10 mouse cellular contexts compared by ENCODE assay signal in genomic region chr2:148706409-148707201, GRCm38 (mm10). TPM values are rescaled to one million over a fixed set of nuclear protein-coding genes. Genes with fewer than 3 reads are reported as not detected.
DNase-seq lines count a peak whose midpoint lies in the region; ATAC-seq lines count a peak whose summit lies in the region.
"Had no signal": no experiment of that assay in that cellular context is flagged by ENCODE, and none has a peak within 500 bp of the region (broad histone marks: within the 10 kb centered on the region; RNA-seq: fewer than 3 reads in every experiment).

No protein-coding gene starts in this region.

- intact Hi-C loops in heart, postnatal 36 days (cut with DNase I), result no loop called here

- H3K4me1 ChIP-seq in liver, embryonic 12.5 days, result no peaks in the 10 kb centered on the region
- H3K4me1 ChIP-seq in hindbrain, embryonic 13.5 days (replicated peaks), result no peaks in the 10 kb centered on the region

- H3K4me2 ChIP-seq in liver, embryonic 12.5 days, result no peak overlapping the region
- no peak overlapping the region for H3K4me2 ChIP-seq in hindbrain, embryonic 13.5 days

- H3K9ac ChIP-seq in liver, embryonic 12.5 days, result no peak overlapping the region
- no peak overlapping the region for H3K9ac ChIP-seq in hindbrain, embryonic 13.5 days

- DNase-seq in liver (no peak), adipocyte (ENCODE audit: low spot score) (peak; percentile 61)
- DNase-seq in naive thymus-derived CD4-positive, alpha-beta T cell, adult 2 months (ENCODE audit: low read depth), result peak; percentile 43
- no peak for DNase-seq in adrenal gland, postnatal 25 days
- DNase-seq in layer of hippocampus, postnatal 36 days, result no peak
- no peak for DNase-seq in heart, postnatal 36 days

- 0 out of 2 replicates have a peak, but pooled peaks have one; percentile 10 for ATAC-seq in liver, embryonic 12.5 days
- peak; percentile 77 for ATAC-seq in hindbrain, embryonic 13.5 days (ENCODE audit: low FRiP score)

- 72% methylated on average over 15 of the region's 15 CpGs for WGBS in liver, embryonic 12.5 days (ENCODE audit: insufficient replicate concordance)
- 75% methylated on average over 15 of the region's 15 CpGs for whole genome bisulfite sequencing in hindbrain, embryonic 13.5 days

- no peak overlapping the region for H3K4me3 ChIP-seq in liver, embryonic 12.5 days
- no peak overlapping the region for H3K4me3 ChIP-seq in hindbrain, embryonic 13.5 days
- H3K4me3 ChIP-seq: erythroblast, embryonic 14.5 days had no signal

- no peaks in the 10 kb centered on the region for H3K36me3 ChIP-seq in liver, embryonic 12.5 days
- peaks cover 43% of the 10 kb centered on the region for H3K36me3 ChIP-seq in hindbrain, embryonic 13.5 days

- H3K27ac ChIP-seq in liver, embryonic 12.5 days, result no peak overlapping the region
- H3K27ac ChIP-seq in hindbrain, embryonic 13.5 days, result no peak overlapping the region

- H3K9me3 ChIP-seq in liver, embryonic 12.5 days (replicated peaks), result no peaks in the 10 kb centered on the region
- H3K9me3 ChIP-seq in hindbrain, embryonic 13.5 days, result no peaks in the 10 kb centered on the region

- H3K27me3 ChIP-seq in liver, embryonic 12.5 days (replicated peaks), result no peaks in the 10 kb centered on the region
- H3K27me3 ChIP-seq in hindbrain, embryonic 13.5 days, result no peaks in the 10 kb centered on the region

RNA-seq across cellular contexts. Expression of gene Napb, which starts 25.7 kb away (rescaled TPM):
- polyA plus RNA-seq in liver, embryonic 12.5 days (2016; fragmentation: Nextera tagmentation; extraction: Ambion mirVana), result 0.56 and 0.62 TPM in 2 replicates
- 44.2 and 49.1 TPM in 2 replicates for polyA plus RNA-seq in hindbrain, embryonic 13.5 days (2015; fragmentation: Nextera tagmentation; extraction: Ambion mirVana)
- 6.6 and 8.7 TPM in 2 replicates for total RNA-seq in adrenal gland, postnatal 25 days (2021)
- total RNA-seq in layer of hippocampus, postnatal 36 days (2021), result 100 to 1,000 TPM; 295 to 320 TPM
- total RNA-seq in heart, postnatal 36 days (2021), result 1 to 10 TPM; 1.1 to 1.2 TPM
- polyA plus RNA-seq: erythroblast, embryonic 14.5 days had no signal

RNA-seq across cellular contexts. Expression of gene Gzf1, which starts 25.8 kb away (rescaled TPM):
- 9.4 and 10.1 TPM in 2 replicates for polyA plus RNA-seq in liver, embryonic 12.5 days (2016; fragmentation: Nextera tagmentation; extraction: Ambion mirVana)
- polyA plus RNA-seq in hindbrain, embryonic 13.5 days (2015; fragmentation: Nextera tagmentation; extraction: Ambion mirVana), result 14.8 and 14.9 TPM in 2 replicates
- total RNA-seq in adrenal gland, postnatal 25 days (2021), result 28.8 and 36.0 TPM in 2 replicates
- 10 to 100 TPM; 32.5 to 33.2 TPM for total RNA-seq in layer of hippocampus, postnatal 36 days (2021)
- 10 to 100 TPM; 23.0 to 26.3 TPM for total RNA-seq in heart, postnatal 36 days (2021)

RNA-seq across cellular contexts. Expression of gene Nxt1, which starts 34.2 kb away (rescaled TPM):
- 72.2 TPM in 2 replicates for polyA plus RNA-seq in liver, embryonic 12.5 days (2016; fragmentation: Nextera tagmentation; extraction: Ambion mirVana)
- polyA plus RNA-seq in hindbrain, embryonic 13.5 days (2015; fragmentation: Nextera tagmentation; extraction: Ambion mirVana), result 53.0 and 53.3 TPM in 2 replicates
- 22.6 and 25.7 TPM in 2 replicates for total RNA-seq in adrenal gland, postnatal 25 days (2021)
- total RNA-seq in layer of hippocampus, postnatal 36 days (2021), result 10 to 100 TPM; 11.0 to 12.6 TPM
- 10 to 100 TPM in 1 of 2 experiments, 1 to 10 TPM in 1; 7.1 to 10.2 TPM for total RNA-seq in heart, postnatal 36 days (2021)

RNA-seq across cellular contexts. Expression of gene Cstl1, which starts 43.6 kb away (rescaled TPM):
- not detected in 2 replicates for polyA plus RNA-seq in liver, embryonic 12.5 days (2016; fragmentation: Nextera tagmentation; extraction: Ambion mirVana)
- polyA plus RNA-seq in hindbrain, embryonic 13.5 days (2015; fragmentation: Nextera tagmentation; extraction: Ambion mirVana), result not detected in 2 replicates
- 0.52 TPM in 1 of 2 replicates, not detected in the other for total RNA-seq in adrenal gland, postnatal 25 days (2021)
- total RNA-seq in layer of hippocampus, postnatal 36 days (2021), result 1 to 10 TPM in 1 of 2 experiments, under 1 TPM in 1; 0.55 to 1.6 TPM
- not detected for total RNA-seq in heart, postnatal 36 days (2021)
- polyA plus RNA-seq: erythroblast, embryonic 14.5 days; liver, embryonic 16.5 days had no signal

Comparison
In these comparisons a context has a peak if more than half of its experiments do, and no peak if none do; other contexts are left out.
1. DNase-seq: peak in adipocyte (single experiment) and naive thymus-derived CD4-positive, alpha-beta T cell, adult 2 months (single experiment); none in liver (single experiment), adrenal gland, postnatal 25 days (single experiment), layer of hippocampus, postnatal 36 days (0 of 2) and heart, postnatal 36 days (0 of 2).
2. RNA of gene Napb, which starts 25.7 kb away (total RNA-seq): 295 to 320 TPM in layer of hippocampus, postnatal 36 days; 6.6 to 8.7 TPM in adrenal gland, postnatal 25 days and 1.1 to 1.2 TPM in heart, postnatal 36 days; every median in the first group is over 10 times any median in the second.